Mouse (Mus musculus) midbrain, postnatal 0 days (tissue): Measurements from ENCODE around the gene Malsu1. TPM values are rescaled to one million over a fixed set of nuclear protein-coding genes. Genes with fewer than 3 reads are reported as not detected.

ENCODE experiments used
- ATAC-seq: fragments of 200-750 bp; cut with Nextera tagmentation; 2 replicates; pipeline ENCODE4 v1.8.0; 2017; ENCODE audit warnings: moderate number of reproducible peaks, mild to moderate bottlenecking, moderate TSS enrichment, moderate library complexity; ENCODE audit not compliant: low FRiP score
- DNase-seq: peaks from one replicate; pipeline ENCODE4 v3.0.0-alpha.2; 2015; ENCODE audit warnings: low spot score
- H3K27ac ChIP-seq: fragments of 300-500 bp; sonication (generic); 2 replicates; pipeline ENCODE4 v1.5.1; 2014; ENCODE audit warnings: low read depth, mild to moderate bottlenecking, low read length, mixed read lengths
- H3K27me3 ChIP-seq: fragments of 300-500 bp; sonication (generic); 2 replicates; pipeline ENCODE4 v1.6.1; 2014; ENCODE audit warnings: low read length, control low read depth, mixed read lengths; ENCODE audit not compliant: insufficient read depth
- H3K36me3 ChIP-seq: fragments of 300-500 bp; sonication (generic); 2 replicates; pipeline ENCODE4 v1.6.1; 2014; ENCODE audit warnings: low read length, control low read depth, mixed read lengths; ENCODE audit not compliant: insufficient read depth
- H3K4me1 ChIP-seq: fragments of 300-500 bp; sonication (generic); 2 replicates; pipeline ENCODE4 v1.6.1; 2014; ENCODE audit warnings: mild to moderate bottlenecking, control low read depth, antibody characterized with exemption, low read length, mixed read lengths; ENCODE audit not compliant: insufficient read depth
- H3K4me2 ChIP-seq: fragments of 300-500 bp; sonication (generic); 2 replicates; pipeline ENCODE4 v1.6.1; 2014; ENCODE audit warnings: low read depth, mild to moderate bottlenecking, low read length, mixed read lengths; ENCODE audit not compliant: poor library complexity, severe bottlenecking
- H3K4me3 ChIP-seq: fragments of 300-500 bp; sonication (generic); 2 replicates; pipeline ENCODE4 v1.5.1; 2014; ENCODE audit warnings: low read depth, mild to moderate bottlenecking, low read length, moderate library complexity
- H3K9ac ChIP-seq: fragments of 300-500 bp; sonication (generic); replicated peaks from 2 replicates; pipeline ENCODE4 v1.6.1; 2014; ENCODE audit warnings: mild to moderate bottlenecking, low read length, moderate library complexity, mixed read lengths; ENCODE audit not compliant: poor library complexity, severe bottlenecking
- H3K9me3 ChIP-seq: fragments of 300-500 bp; sonication (generic); 2 replicates; pipeline ENCODE4 v1.6.1; 2016; ENCODE audit warnings: low read length, control low read depth
- CTCF ChIP-seq: IDR thresholded peaks from 2 replicates; pipeline ENCODE4 v1.5.1; 2016; ENCODE audit warnings: antibody characterized with exemption, mild to moderate bottlenecking
- WGBS: fragments of 180-500 bp; shearing (Covaris S2); extraction: QIAGEN DNeasy Blood & Tissue Kit; methylation state at CpG from one replicate; pipeline ENCODE4 v1.1.7; 2014; 5-methylcytosine and 5-hydroxymethylcytosine counted together
- polyA plus RNA-seq: library from polyadenylated mRNA; unstranded; fragments of >200 nt; fragmentation: Nextera tagmentation; extraction: Ambion mirVana; gene quantifications from 2 replicates; pipeline ENCODE4 v1.2.1, GENCODE M21; 2015
- total RNA-seq: library from RNA; depleted of rRNA; stranded (reverse); fragments of >200 nt; gene quantifications from 2 replicates; pipeline ENCODE4 v1.2.3, GENCODE M21; 2014

The Malsu1 gene
- total and polyA plus RNA-seq, 2 experiments from 2014 or later: 47.7 to 92.3 TPM

DNA sequence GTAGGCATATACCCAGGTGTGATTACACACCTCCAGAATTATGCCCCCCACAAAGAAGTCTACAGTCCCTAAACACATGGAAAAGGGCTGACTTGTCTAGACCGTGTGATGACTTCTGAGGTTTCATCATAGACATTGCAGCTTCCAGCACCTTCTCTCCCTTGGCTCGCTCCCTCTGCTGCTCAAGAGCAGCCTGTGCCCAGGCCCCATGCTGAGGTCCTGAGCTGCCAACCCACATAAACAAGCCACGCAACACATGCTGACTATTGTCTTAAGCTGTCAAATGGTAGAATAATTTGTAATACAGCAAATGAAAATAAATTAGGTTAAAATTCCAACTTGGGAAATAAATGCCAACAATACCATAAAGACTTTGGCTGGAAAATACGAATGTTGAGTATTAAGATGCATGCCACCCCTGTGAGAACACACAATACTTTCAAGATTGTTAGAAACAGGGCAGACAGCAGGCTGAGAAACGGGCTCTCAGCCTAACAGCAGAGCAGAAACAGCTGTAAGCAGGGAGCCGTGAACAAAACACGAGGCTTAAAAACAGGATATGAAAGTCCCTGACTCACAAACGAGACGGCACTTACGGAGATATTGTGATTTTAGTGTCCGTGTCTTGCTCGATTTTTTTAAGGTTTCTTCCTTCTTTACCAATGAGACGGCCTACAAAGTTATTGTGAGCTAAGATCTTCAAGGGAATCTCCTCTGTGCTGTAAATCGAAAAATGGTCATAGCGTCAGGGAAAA lies 33.3 kb downstream of the Malsu1 start:
- 91% methylated on average over 15 of the region's 15 CpGs for WGBS
- Histone ChIP-seq H3K9ac (no peak overlapping the region), H3K36me3 (0 out of 2 replicates have a peak, but pooled peaks cover 2% of the 10 kb centered on the region), H3K4me1 (no peaks in the 10 kb centered on the region), H3K27me3 (no peaks in the 10 kb centered on the region), H3K27ac (no peak overlapping the region), H3K4me2 (no peak overlapping the region), H3K9me3 (no peaks in the 10 kb centered on the region), H3K4me3 (no peak overlapping the region)
- no peak for DNase-seq
- no peak for TF ChIP-seq CTCF
- ATAC-seq: no peak

DNA sequence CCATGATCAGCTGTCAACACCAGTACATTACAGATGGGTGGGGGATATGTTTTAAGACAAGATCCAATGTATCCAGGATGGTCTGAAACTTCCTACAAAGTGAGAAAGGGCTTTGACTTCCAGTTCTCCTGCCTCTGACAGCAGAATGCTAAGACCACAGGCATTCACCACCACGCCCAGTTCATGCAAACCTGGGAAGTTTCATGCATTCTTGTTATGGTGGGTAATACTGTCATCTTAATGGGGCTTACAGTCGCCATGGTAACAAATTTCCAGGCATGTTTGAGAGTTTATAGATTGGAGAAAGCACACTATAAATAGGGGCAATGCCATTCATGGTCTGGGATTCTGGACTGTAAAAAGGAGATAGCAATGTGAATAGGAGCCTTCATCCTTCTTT lies 35.6 kb downstream of the Malsu1 start:
- Histone ChIP-seq H3K36me3 (0 out of 2 replicates have a peak, but pooled peaks cover 2% of the 10 kb centered on the region), H3K4me3 (no peak overlapping the region), H3K9ac (no peak overlapping the region), H3K27me3 (no peaks in the 10 kb centered on the region), H3K9me3 (no peaks in the 10 kb centered on the region), H3K4me1 (no peaks in the 10 kb centered on the region), H3K4me2 (no peak overlapping the region), H3K27ac (no peak overlapping the region)
- ATAC-seq: no peak
- TF ChIP-seq CTCF: no peak
- WGBS: 84% methylated on average over 2 of the region's 2 CpGs
- no peak for DNase-seq

DNA sequence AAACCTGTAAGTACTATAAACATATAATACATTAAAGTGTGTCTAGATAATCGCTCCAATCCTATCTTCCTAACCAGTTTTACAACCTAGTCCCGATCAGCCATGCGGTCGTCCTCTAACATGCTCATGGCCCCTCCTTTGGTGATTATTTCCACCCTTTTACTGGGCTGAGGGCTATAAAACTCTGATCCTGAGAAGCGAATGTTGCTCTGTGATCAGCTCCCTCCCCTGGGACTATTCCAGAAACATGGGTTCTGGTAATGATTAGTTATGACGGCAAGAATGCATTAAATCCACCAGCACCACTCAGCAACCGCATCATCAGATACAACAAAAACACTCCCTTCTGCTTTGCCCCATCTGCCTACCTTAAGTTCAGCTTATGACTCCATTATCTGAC lies 40.3 kb downstream of the Malsu1 start:
- Histone ChIP-seq H3K36me3 (no peaks in the 10 kb centered on the region), H3K27me3 (no peaks in the 10 kb centered on the region), H3K9ac (no peak overlapping the region), H3K4me3 (no peak overlapping the region), H3K9me3 (no peaks in the 10 kb centered on the region), H3K4me2 (no peak overlapping the region), H3K4me1 (no peaks in the 10 kb centered on the region), H3K27ac (no peak overlapping the region)
- ATAC-seq (no peak), DNase-seq (no peak)
- 78% methylated on average over 7 of the region's 7 CpGs for WGBS
- no peak for TF ChIP-seq CTCF

DNA sequence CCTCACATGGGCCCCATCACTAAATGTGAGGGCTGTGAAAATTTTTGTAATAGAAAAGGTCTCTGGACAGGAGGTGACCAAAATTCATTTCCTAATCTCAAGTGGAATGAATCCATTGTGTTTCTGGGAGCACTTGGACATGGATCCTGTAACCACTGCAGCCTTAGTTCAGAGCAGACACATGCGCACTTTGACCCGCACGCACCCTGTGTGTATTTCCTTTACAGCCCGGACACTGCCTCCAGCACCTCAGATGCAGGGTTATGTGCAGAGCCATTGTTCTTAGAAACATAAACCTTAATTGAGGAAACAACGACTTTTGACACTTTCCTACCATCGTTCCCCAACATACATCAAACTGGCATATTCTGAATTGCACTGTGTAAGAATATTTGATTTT lies 40.9 kb downstream of the Malsu1 start:
- H3K4me3 ChIP-seq: no peak overlapping the region
- H3K27me3 ChIP-seq: no peaks in the 10 kb centered on the region
- DNase-seq (no peak), ATAC-seq (no peak)
- TF ChIP-seq CTCF: no peak
- no peaks in the 10 kb centered on the region for H3K9me3 ChIP-seq
- 92% methylated on average over 6 of the region's 6 CpGs for WGBS
- H3K4me2 ChIP-seq: no peak overlapping the region
- H3K4me1 ChIP-seq: no peaks in the 10 kb centered on the region
- no peak overlapping the region for H3K27ac ChIP-seq
- H3K36me3 ChIP-seq: no peaks in the 10 kb centered on the region
- H3K9ac ChIP-seq: no peak overlapping the region

DNA sequence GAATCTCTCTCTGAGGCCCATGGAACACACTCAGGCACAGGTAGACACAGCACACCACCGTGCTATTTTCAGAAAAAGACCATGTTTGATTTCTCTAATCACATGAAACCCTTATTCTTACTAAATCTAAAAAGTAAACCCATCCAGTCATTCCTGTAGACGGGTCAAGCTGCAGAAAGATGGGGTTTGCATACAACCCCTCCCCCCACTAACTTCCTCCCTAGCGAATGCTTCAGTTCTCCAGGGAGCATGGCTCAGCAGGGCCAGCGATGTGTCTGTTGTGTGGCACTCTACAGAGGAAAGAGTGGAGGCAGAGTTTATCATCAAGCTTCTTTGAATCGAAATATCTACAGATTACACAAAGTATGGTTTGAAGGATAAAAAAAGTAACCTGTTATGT lies 42.0 kb downstream of the Malsu1 start:
- WGBS: 77% methylated on average over 5 of the region's 5 CpGs
- Histone ChIP-seq H3K9me3 (no peaks in the 10 kb centered on the region), H3K9ac (no peak overlapping the region), H3K27ac (no peak overlapping the region), H3K27me3 (no peaks in the 10 kb centered on the region), H3K4me3 (no peak overlapping the region), H3K4me1 (no peaks in the 10 kb centered on the region), H3K4me2 (no peak overlapping the region), H3K36me3 (no peaks in the 10 kb centered on the region)
- no peak for DNase-seq
- TF ChIP-seq CTCF: no peak
- no peak for ATAC-seq

DNA sequence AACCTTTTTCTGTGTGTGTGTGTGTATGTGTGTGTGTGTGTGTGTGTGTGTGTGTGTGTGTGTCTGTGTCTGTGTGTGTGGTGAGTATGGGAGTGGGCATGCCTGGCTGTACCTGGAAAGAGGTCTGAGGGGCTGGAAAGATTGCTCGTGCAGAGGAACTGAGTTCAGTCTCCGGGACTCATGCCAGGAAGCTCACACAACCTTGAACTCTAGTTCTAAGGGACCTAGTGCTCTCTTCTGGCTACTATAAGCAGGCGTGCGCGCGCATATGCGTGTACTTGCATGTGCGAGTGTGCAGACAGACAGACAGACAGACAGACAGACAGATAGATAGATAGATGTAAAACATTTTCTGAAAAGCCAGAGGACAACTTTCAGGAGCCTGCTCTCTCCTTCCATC lies 42.6 kb downstream of the Malsu1 start:
- TF ChIP-seq CTCF: no peak
- ATAC-seq: no peak
- 96% methylated on average over 8 of the region's 8 CpGs for WGBS

More for the DNA sequence above, 42.6 kb downstream of the Malsu1 start:
- H3K9ac ChIP-seq: no peak overlapping the region
- no peaks in the 10 kb centered on the region for H3K4me1 ChIP-seq
- no peak overlapping the region for H3K4me3 ChIP-seq
- no peak for DNase-seq
- no peaks in the 10 kb centered on the region for H3K27me3 ChIP-seq
- H3K36me3 ChIP-seq: no peaks in the 10 kb centered on the region
- no peak overlapping the region for H3K27ac ChIP-seq
- no peaks in the 10 kb centered on the region for H3K9me3 ChIP-seq
- H3K4me2 ChIP-seq: no peak overlapping the region
